Mouse (Mus musculus) lung, embryonic 14.5 days (tissue): Measurements from ENCODE around the gene Rhod. TPM values are rescaled to one million over a fixed set of nuclear protein-coding genes. Genes with fewer than 3 reads are reported as not detected.
"Not testable (repeated sequence)": the region's sequence is repeated elsewhere in the genome, so short reads cannot be mapped to it uniquely, and the experiment has no call there.

Source experiments
- ATAC-seq: fragments of 200-750 bp; cut with Nextera tagmentation; 2 replicates; pipeline ENCODE4 v1.8.0; 2017; ENCODE audit warnings: mild to moderate bottlenecking, moderate TSS enrichment, moderate library complexity; ENCODE audit not compliant: insufficient read depth
- DNase-seq: peaks from one replicate; pipeline ENCODE4 v3.0.0-alpha.2; 2015
- H3K27ac ChIP-seq: fragments of 300-500 bp; sonication (generic); 2 replicates; pipeline ENCODE4 v1.5.1; 2014; ENCODE audit warnings: low read depth, mild to moderate bottlenecking, moderate library complexity
- H3K27me3 ChIP-seq: fragments of 300-500 bp; sonication (generic); 2 replicates; pipeline ENCODE4 v1.6.1; 2014; ENCODE audit warnings: low read length, control low read depth; ENCODE audit not compliant: insufficient read depth
- H3K36me3 ChIP-seq: fragments of 300-500 bp; sonication (generic); 2 replicates; pipeline ENCODE4 v1.6.1; 2014; ENCODE audit warnings: control low read depth; ENCODE audit not compliant: insufficient read depth
- H3K4me1 ChIP-seq: fragments of 300-500 bp; sonication (generic); 2 replicates; pipeline ENCODE4 v1.6.1; 2014; ENCODE audit warnings: antibody characterized with exemption, control low read depth; ENCODE audit not compliant: insufficient read depth
- H3K4me2 ChIP-seq: fragments of 300-500 bp; sonication (generic); 2 replicates; pipeline ENCODE4 v1.6.1; 2014; ENCODE audit warnings: mild to moderate bottlenecking
- H3K4me3 ChIP-seq: fragments of 300-500 bp; sonication (generic); 2 replicates; pipeline ENCODE4 v1.5.1; 2014; ENCODE audit warnings: low read depth, low read length
- H3K9ac ChIP-seq: fragments of 300-500 bp; sonication (generic); 2 replicates; pipeline ENCODE4 v1.6.1; 2014
- H3K9me3 ChIP-seq: fragments of 300-500 bp; sonication (generic); 2 replicates; pipeline ENCODE4 v1.6.1; 2016; ENCODE audit warnings: low read depth, low read length, control low read depth
- CTCF ChIP-seq: IDR thresholded peaks from 2 replicates; pipeline ENCODE4 v1.5.1; 2016; ENCODE audit warnings: antibody characterized with exemption, low read depth
- WGBS: fragments of 180-500 bp; shearing (Covaris S2); extraction: QIAGEN DNeasy Blood & Tissue Kit; methylation state at CpG from one replicate; pipeline ENCODE4 v1.1.7; 2014; 5-methylcytosine and 5-hydroxymethylcytosine counted together
- polyA plus RNA-seq: library from polyadenylated mRNA; unstranded; fragments of >200 nt; fragmentation: Nextera tagmentation; extraction: Ambion mirVana; gene quantifications from 2 replicates; pipeline ENCODE4 v1.2.1, GENCODE M21; 2014

Gene Rhod
- polyA plus RNA-seq, 1 experiment from 2014 or later, result 46.0 TPM

GRCm38 (mm10) chr19:4396998-4397797, 42.0 kb downstream of the Rhod start:
- Histone ChIP-seq H3K27ac (peak overlapping the region; percentile 92), H3K9ac (peak overlapping the region; percentile 98), H3K4me1 (0 out of 2 replicates have a peak, but pooled peaks cover 2% of the 10 kb centered on the region), H3K4me3 (peak overlapping the region; percentile 100), H3K27me3 (no peaks in the 10 kb centered on the region), H3K36me3 (peaks cover 10% of the 10 kb centered on the region; the same call in 1 of the 2 replicates), H3K9me3 (no peaks in the 10 kb centered on the region), H3K4me2 (peak overlapping the region; percentile 98)
- ATAC-seq (peak; percentile 93), DNase-seq (peak; percentile 99)
- WGBS, result 0% methylated on average over 79 of the region's 90 CpGs
- no peak for TF ChIP-seq CTCF

- Histone ChIP-seq H3K9me3 (no peaks in the 10 kb centered on the region), H3K27me3 (no peaks in the 10 kb centered on the region), H3K4me3 (peak overlapping the region; percentile 100), H3K4me1 (0 out of 2 replicates have a peak, but pooled peaks cover 2% of the 10 kb centered on the region), H3K27ac (peak overlapping the region; percentile 92), H3K36me3 (peaks cover 10% of the 10 kb centered on the region), H3K4me2 (peak overlapping the region; percentile 87), H3K9ac (peak overlapping the region; percentile 98)
- under 1% methylated on average over 73 of the region's 80 CpGs for WGBS
- DNase-seq (peak; percentile 48), ATAC-seq (peak; percentile 42)
- no peak for TF ChIP-seq CTCF
These were observed 42.9 kb downstream of the Rhod start for GRCm38 (mm10) chr19:4396081-4396997.

- TF ChIP-seq CTCF, result no peak
- Histone ChIP-seq H3K4me3 (no peak overlapping the region), H3K4me1 (no peaks in the 10 kb centered on the region), H3K27ac (no peak overlapping the region), H3K27me3 (no peaks in the 10 kb centered on the region), H3K9me3 (no peaks in the 10 kb centered on the region), H3K9ac (no peak overlapping the region), H3K36me3 (peaks cover 23% of the 10 kb centered on the region), H3K4me2 (no peak overlapping the region)
- DNase-seq, result no peak
- ATAC-seq, result no peak
These were observed 52.0 kb downstream of the Rhod start for GRCm38 (mm10) chr19:4387276-4387675.

- DNase-seq (no peak), ATAC-seq (no peak)
- H3K36me3 ChIP-seq, result peaks cover 26% of the 10 kb centered on the region
- H3K9ac ChIP-seq, result no peak overlapping the region
- TF ChIP-seq CTCF, result no peak
- H3K4me3 ChIP-seq, result no peak overlapping the region
- no peaks in the 10 kb centered on the region for H3K4me1 ChIP-seq
- WGBS, result 69% methylated on average over 4 of the region's 4 CpGs
- H3K9me3 ChIP-seq, result no peaks in the 10 kb centered on the region
- no peak overlapping the region for H3K27ac ChIP-seq
- H3K4me2 ChIP-seq, result no peak overlapping the region
- H3K27me3 ChIP-seq, result no peaks in the 10 kb centered on the region
These were observed 54.2 kb downstream of the Rhod start for GRCm38 (mm10) chr19:4385026-4385425.

- Histone ChIP-seq H3K27ac (no peak overlapping the region), H3K4me3 (no peak overlapping the region), H3K9me3 (no peaks in the 10 kb centered on the region), H3K27me3 (no peaks in the 10 kb centered on the region), H3K4me1 (no peaks in the 10 kb centered on the region), H3K9ac (no peak overlapping the region), H3K4me2 (no peak overlapping the region), H3K36me3 (peaks cover 26% of the 10 kb centered on the region)
- DNase-seq (peak; percentile 11), ATAC-seq (no peak)
- no peak for TF ChIP-seq CTCF
- WGBS, result 50% methylated on average over 1 of the region's 1 CpGs
These were observed 54.9 kb downstream of the Rhod start for GRCm38 (mm10) chr19:4384322-4384721.

GRCm38 (mm10) chr19:4383306-4383705, 55.9 kb downstream of the Rhod start:
- Histone ChIP-seq H3K4me1 (no peaks in the 10 kb centered on the region), H3K27me3 (no peaks in the 10 kb centered on the region), H3K4me3 (no peak overlapping the region), H3K36me3 (peaks cover 27% of the 10 kb centered on the region), H3K4me2 (no peak overlapping the region), H3K9ac (no peak overlapping the region), H3K9me3 (no peaks in the 10 kb centered on the region), H3K27ac (no peak overlapping the region)
- DNase-seq (peak; percentile 12), ATAC-seq (no peak)
- TF ChIP-seq CTCF, result no peak

- H3K27me3 ChIP-seq, H3K4me3 ChIP-seq, H3K9ac ChIP-seq, H3K27ac ChIP-seq, ATAC-seq, H3K4me1 ChIP-seq, H3K9me3 ChIP-seq, DNase-seq, H3K4me2 ChIP-seq: not testable (repeated sequence)
- WGBS, result 66% methylated on average over 1 of the region's 1 CpGs
- peaks cover 21% of the 10 kb centered on the region for H3K36me3 ChIP-seq
These were observed 56.9 kb downstream of the Rhod start for GRCm38 (mm10) chr19:4382303-4382702.

Other genes with a start within 250 kb of the Rhod start
- 1.8 and 2.4 TPM in 2 replicates for gene Tbc1d10c, start 248.1 kb downstream of the Rhod start, polyA plus RNA-seq
- gene Ppp1ca, start 247.4 kb downstream of the Rhod start, polyA plus RNA-seq, result 960 and 994 TPM in 2 replicates
- gene Rad9a, start 237.8 kb downstream of the Rhod start, polyA plus RNA-seq, result 42.1 and 47.4 TPM in 2 replicates
- gene Clcf1, start 225.2 kb downstream of the Rhod start, polyA plus RNA-seq, result 4.4 and 5.0 TPM in 2 replicates
- not detected in 2 replicates for gene AC109138.7, start 225.1 kb downstream of the Rhod start, polyA plus RNA-seq
- gene Pold4, start 207.5 kb downstream of the Rhod start, polyA plus RNA-seq, result 22.6 and 22.8 TPM in 2 replicates
- gene Ssh3, start 170.3 kb downstream of the Rhod start, polyA plus RNA-seq, result 10.6 and 11.1 TPM in 2 replicates
- 2.4 and 2.8 TPM in 2 replicates for gene Ankrd13d, start 156.3 kb downstream of the Rhod start, polyA plus RNA-seq
- gene Grk2, start 133.2 kb downstream of the Rhod start, polyA plus RNA-seq, result 19.4 and 23.0 TPM in 2 replicates
- gene Kdm2a, start 41.1 kb downstream of the Rhod start, polyA plus RNA-seq, result 56.2 and 63.1 TPM in 2 replicates
- 1.3 and 1.8 TPM in 2 replicates for gene Syt12, start 38.0 kb upstream of the Rhod start, polyA plus RNA-seq
- gene 2010003K11Rik, start 59.2 kb upstream of the Rhod start, polyA plus RNA-seq, result not detected in 2 replicates
- gene Pcx, start 71.0 kb upstream of the Rhod start, polyA plus RNA-seq, result 12.7 and 14.0 TPM in 2 replicates
- 10.0 and 10.1 TPM in 2 replicates for gene Lrfn4, start 176.2 kb upstream of the Rhod start, polyA plus RNA-seq
- gene Rce1, start 186.2 kb upstream of the Rhod start, polyA plus RNA-seq, result 72.6 and 74.7 TPM in 2 replicates